Mouse (Mus musculus): ENCODE data around the gene Ring1.

The Ring1 gene

DNA sequence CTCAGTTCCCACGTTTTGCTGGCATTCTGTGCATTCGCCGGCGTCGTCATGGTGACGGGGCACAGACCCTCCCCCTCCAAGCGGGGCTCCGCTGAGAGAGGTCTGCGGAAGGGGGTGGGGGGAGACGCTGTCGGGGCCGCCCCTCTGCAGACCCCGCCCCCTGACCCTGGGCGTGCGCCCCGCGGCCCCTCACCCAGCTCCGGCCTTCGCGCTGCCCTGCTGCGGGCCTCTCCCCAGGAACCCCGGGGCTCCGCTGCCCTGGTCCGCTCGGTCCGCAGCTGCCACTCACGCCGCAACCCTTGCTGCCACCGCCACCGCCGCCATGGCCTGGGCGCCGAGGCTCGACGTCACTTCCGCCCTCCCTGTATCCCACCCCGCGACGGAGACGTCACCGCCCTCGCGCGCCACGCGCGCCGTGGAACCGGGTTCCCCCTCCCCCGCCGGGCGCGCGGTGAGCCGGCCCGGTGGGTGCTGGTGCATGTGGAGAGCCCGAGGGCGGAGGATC, at the start of gene Ring1:
Ring1 (minus strand) TSS at position 364 of the 505 bp plus-strand sequence.
- no peak for DNase-seq (ENCODE audit: low read depth)

DNA sequence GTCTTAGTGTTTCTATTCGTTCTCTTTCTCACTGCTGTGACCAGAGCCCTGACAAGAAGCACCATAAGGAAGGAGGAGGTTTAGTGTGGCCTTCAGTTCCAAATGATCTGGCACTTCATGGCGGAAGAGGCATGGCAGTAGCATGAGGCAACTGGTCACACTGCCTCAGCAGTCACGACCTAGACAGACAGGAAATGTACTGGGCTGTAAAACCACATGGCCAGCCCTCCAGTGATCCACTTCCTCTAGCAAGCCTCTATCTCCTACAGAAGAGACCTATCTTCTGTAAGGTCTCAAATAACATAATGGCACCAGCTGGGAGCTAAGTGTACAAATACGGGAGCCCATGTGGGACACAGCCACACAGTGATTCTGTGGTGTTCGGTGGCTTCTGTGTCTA, 47.6 kb upstream of the Ring1 start:
- DNase-seq (ENCODE audit: low read depth) = no peak

DNA sequence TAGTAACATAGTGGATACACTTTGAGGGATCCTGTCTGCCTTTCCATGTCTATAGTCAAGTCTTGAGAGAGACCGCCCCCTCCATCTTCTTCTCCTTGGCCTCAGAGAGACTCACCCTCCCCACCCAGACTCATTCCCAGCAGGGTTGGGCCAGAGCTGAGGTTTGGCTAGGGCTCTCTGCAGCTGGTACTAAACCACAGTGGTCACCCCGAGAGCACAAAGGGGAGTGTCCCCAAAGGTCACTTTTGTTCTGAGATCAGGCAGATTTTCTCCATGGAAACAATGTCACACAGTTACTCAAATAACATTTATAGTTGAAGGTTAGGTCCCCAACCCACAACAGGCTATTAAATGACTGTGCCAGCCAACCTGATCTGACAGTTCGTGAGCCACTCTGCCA, 44.4 kb upstream of the Ring1 start:
- no peak for DNase-seq (ENCODE audit: low read depth)

DNA sequence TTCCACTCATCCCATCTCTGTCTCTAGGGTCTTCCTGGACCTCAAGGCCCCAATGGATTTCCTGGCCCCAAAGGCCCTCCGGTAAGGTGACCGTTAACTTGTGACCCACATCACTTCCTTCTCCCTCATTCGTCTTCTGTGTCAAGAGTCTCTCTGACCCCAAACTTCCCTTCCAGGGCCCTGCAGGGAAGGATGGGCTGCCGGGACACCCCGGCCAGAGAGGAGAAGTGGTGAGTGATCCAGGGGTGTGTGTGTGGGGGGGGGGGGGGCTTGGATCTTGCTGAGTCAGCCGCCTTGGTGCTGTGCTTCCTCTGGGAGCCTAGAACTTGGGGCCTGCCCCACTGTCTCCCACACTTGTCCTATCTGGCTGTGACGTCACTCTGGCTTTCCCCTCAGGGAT, 32.7 kb upstream of the Ring1 start:
- no peak for DNase-seq (ENCODE audit: low read depth)

DNA sequence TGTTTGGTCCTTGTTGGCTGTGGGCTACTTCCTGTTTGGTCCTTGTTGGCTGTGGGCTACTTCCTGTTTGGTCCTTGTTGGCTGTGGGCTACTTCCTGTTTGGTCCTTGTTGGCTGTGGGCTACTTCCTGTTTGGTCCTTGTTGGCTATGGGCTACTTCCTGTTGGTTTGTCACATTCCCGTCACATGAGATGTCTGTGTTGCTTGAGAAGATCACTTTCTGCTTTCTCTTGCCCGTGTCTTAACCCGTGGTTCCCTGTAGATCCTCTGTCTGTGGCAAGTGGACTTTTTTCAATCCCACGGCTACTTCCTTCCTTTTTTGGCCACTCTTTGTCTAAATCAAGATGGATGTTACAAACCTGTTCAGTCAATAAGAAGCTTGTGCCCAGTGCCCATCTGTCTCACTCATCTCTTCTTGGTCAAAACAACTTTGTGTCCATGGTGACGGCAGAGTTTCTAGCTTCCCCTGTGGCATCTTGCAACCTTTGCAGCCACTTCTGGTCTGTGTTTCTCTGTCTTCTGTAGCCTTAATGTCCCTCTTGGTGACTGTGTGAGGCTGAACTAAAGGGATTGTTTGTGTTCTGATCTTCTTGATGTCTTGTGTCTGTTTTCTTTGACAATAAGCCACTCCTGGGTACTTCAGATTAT, 23.0 kb upstream of the Ring1 start:
- no peak for DNase-seq (ENCODE audit: low read depth)

DNA sequence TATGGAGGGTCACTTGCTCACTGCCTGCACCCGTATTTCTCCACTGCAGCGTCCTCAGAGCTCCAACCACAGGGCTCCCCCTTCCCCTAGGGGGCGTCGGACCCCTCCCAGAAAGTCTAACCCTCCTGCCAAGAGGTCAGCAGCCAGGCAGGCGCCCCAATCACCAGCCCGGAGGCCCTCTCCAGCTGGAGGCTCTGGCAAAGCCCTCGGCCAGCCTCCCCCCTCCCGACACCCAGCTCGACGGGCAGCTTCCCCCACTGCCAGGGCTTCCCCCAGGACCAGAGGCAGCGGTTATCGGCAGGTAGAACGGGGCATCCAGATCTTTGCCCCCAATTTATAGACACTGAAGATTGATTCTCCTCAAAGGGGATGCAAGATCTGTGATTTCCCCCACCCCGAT, 21.5 kb upstream of the Ring1 start:
- no peak for DNase-seq (ENCODE audit: low read depth)

DNA sequence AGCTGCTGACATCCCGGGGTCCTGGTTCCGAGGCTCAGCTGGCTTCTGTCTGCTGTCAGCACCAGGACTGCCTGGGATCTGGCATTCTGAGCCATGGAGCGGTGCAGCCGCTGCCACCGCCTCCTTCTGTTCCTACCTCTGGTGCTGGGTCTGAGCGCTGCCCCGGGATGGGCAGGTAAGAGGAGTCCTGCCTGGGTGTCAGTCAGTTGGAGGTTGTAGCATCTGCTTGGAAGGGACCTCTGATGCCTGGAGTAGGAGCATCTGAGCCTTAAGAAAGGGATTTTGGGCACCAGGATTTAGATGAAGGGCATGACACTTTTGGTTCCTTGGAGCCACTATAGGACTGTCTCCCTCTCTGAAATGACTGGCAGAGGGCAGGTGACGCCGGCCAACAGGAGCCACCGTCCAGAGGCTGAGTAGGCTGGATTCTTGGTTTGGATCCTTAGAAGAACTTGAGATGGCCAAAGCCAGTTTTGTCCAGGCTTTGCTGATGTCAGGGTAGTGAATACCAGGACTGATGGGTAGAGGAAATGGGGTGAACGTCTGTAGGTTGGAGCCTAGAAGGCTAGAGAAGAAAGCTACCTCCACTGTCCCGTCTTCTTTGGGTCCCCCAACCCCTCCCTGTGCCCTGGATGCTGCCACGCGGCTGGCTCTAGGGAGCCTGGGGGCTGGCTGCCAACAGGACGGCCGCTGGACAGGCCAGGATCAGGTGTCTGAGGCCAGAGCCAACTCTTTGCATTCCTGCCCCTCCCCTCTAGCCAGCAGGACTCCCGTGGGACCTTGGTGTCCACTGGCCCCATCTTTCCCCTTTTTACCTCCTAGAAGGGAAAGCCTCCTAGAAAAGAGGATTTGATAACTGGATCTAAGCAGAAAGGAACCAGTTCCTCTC, 15.3 kb upstream of the Ring1 start:
- no peak for DNase-seq (ENCODE audit: low read depth)

DNA sequence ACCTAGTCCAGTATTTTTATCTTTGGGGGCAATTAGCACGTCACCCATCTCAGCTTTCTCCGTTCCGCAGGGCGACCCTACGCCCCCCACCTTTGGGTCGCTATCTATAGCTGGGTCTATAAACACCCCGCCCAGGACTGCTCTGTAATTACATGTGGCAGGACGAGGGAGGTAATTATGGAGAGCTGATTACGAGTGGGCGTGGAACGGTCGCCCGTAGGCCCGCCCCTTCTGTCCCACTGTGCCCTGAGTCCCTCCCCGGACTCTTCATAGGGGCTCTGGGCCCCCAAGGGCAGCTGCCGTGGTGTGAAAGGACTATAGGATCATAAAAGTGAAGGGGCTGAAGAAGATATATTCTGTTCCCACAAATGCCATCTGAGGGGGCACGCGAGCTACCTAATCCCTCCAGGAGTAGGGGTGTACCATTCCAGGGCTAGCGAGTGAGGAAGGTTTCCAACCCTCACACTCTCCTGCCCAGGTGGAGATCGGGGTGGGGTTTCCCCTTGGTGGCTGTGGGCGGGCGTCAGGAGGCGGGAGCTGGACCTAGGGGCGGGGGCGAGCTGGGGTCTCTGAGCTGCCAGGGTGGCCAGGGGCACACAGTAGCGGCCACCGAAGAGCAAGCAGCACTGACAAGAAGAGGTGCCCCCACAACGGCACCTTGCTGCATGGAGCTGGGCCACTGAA, 14.5 kb upstream of the Ring1 start, which contains the start of gene Col11a2:
Col11a2 (plus strand) TSS at position 560 of the 684 bp plus-strand sequence.
- no peak for DNase-seq (ENCODE audit: low read depth)

DNA sequence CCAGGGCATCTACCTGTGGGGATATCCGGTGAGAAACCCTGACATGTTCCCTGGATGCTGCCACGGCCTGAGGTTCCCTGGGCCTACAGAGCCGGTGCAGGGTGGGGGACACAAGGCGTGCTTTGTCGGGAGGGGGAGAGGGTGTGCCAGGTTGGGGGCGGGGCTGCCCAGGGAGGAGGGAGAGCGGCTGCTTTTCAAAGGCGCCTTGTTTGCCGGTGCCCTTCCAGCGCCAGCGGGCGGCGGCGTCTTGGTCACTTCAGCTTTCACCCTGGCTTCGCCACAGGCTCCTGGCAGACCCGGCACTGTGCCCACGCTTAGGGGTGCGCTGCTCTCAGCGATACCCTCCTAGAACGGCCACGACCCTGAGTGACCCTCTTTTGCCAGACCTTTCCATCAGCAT, 14.0 kb upstream of the Ring1 start:
- no peak for DNase-seq (ENCODE audit: low read depth)

DNA sequence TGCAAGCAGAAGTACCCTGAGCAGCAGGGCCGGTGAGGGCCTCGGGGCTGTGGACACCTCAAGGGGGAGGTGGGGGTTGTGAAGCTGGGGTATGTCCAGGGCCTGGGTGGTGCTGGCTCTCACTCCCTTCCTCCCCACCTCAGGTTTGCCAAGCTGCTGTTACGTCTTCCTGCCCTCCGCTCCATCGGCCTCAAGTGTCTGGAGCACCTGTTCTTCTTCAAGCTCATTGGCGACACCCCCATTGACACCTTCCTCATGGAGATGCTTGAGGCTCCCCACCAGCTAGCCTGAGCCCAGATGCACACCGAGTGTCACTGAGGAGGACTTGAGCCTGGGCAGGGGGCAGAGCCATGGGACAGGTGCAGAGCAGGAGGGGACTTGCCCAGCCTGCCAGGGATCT, 12.8 kb upstream of the Ring1 start:
- no peak for DNase-seq (ENCODE audit: low read depth)

DNA sequence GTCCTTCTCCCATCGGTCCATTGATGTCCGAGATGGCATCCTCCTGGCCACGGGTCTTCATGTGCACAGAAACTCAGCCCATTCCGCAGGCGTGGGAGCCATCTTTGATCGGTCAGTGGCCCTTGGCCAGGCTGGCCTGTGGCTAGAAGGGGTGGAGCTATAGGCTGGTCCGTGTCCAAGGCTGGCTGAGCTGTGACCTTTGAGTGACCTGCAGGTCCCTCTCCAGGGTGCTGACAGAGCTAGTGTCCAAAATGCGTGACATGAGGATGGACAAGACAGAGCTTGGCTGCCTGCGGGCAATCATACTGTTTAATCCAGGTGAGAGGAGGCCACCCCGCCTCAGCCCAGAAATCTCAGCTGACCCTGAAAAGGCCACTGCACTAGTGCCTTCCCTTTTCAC, 12.2 kb upstream of the Ring1 start:
- no peak for DNase-seq (ENCODE audit: low read depth)

DNA sequence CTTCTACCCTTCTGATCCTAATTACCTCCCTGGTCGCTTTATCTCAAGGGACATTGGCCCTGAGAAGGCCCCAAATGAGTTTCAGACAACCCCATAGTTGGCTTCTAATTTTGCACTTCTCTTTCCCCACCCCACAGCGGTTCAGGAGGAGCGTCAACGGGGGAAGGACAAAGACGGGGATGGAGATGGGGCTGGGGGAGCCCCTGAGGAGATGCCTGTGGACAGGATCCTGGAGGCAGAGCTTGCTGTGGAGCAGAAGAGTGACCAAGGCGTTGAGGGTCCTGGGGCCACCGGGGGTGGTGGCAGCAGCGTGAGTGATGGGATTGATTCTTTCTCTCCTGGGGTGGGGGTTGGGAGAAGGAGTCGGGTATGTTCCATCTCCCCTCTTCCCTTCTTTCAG, 11.0 kb upstream of the Ring1 start:
- no peak for DNase-seq (ENCODE audit: low read depth)

DNA sequence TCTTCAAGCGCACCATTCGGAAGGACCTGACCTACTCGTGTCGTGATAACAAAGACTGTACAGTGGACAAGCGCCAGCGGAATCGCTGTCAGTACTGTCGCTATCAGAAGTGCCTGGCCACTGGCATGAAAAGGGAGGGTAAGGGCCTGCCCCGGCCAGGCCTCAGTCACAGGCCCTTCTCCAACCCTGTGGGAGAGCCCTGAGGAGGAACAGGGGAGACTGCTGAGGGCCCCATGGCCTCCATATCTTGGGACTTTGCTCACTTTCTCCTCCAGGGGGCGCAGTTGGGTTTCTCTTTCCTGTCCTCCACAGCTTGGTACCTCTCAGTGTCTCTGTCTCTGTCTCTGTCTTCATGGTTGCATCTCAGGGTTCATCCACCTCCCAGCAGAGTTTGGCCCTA, 9.6 kb upstream of the Ring1 start:
- peak; percentile 81 for DNase-seq (ENCODE audit: low read depth)

DNA sequence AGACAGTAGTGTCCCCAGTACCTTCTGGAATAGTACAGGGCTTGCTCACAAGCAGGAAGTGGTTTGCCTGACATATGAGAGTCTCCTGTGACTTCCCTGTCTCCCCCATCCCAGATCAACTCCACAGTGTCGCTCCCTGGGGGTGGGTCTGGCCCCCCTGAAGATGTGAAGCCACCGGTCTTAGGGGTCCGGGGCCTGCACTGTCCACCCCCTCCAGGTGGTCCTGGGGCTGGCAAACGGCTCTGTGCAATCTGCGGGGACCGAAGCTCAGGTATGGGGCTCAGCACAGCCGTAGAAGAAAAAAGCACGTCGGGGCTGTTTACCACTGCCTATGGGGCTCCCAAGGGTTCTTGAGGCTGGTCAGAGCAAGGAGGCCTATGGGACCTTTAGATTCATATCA, 9.0 kb upstream of the Ring1 start:
- DNase-seq (ENCODE audit: low read depth) = no peak

DNA sequence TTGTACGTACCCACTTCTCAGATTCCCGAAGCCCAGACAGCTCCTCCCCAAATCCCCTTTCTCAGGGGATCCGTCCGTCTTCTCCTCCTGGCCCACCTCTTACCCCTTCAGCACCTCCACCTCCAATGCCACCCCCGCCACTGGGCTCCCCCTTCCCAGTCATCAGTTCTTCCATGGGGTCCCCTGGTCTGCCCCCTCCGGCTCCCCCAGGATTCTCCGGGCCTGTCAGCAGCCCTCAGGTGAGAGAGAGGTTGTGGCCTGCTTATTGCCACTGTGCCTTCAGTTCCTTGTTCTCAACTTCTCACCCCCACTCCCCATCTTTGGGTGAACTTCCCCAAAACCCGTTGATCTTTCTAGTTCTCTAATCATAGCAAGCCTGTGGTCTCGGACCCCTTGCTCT, 8.3 kb upstream of the Ring1 start:
- no peak for DNase-seq (ENCODE audit: low read depth)

DNA sequence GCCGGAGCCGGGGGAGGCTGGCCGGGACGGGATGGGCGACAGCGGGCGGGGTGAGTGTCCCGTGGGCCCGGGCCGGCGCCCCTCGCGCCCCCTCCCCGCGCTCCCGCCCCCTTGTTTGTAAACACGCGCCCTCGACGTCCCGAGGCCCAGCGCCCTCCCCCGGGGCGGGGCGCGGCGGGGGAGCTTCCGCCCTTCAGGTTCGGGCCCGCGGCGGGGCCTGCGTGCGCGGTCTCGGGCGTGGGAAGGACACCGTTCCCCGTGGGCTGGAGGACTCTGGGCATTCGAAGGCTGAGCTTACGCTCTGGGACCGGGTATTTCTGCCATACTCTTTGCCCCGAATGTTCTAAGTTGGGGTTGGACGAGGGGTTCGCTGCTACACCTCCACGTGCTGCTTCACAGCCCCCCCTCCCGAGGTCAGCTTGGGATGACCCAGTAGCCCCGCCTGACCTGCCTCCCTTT, 7.7 kb upstream of the Ring1 start:
- DNase-seq (ENCODE audit: low read depth) = no peak

DNA sequence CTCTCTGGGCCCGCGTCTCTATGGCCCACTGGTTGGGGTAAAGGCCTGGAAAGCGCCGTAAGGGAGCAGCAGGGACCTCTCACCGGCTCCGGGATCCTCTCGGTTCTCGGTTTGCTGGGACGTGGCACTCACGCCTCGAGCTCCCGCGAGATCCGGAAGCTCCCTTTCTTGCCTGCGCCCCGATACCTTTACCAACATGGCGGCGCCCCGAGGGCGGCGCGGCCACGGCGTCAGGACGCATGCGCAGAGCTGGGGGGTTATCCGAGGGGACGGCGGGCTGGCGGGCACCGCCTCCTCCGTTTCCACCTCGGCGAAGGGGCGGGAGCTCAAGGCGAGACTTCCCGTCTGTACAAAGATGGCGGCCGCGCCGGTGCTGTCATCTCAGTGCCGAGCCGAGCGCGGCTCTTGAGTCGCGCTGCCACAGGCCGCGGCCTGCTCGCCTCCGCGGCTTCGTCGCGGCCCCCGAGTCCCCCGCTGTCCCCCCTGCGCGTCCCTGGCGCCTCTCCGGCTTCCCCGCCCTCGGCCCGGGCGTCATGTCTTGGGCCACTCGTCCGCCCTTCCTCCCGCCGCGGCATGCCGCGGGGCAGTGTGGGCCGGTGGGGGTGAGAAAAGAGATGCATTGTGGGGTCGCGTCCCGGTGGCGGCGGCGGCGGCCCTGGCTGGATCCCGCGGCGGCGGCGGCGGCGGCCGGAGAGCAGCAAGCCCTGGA, 7.1 kb upstream of the Ring1 start, which contains the start of the genes Slc39a7 and Rxrb:
Slc39a7 (minus strand) TSS at position 218 of the 709 bp plus-strand sequence.
Rxrb (plus strand) TSS at position 348 of the 709 bp plus-strand sequence.
- peak; percentile 97 for DNase-seq (ENCODE audit: low read depth)

DNA sequence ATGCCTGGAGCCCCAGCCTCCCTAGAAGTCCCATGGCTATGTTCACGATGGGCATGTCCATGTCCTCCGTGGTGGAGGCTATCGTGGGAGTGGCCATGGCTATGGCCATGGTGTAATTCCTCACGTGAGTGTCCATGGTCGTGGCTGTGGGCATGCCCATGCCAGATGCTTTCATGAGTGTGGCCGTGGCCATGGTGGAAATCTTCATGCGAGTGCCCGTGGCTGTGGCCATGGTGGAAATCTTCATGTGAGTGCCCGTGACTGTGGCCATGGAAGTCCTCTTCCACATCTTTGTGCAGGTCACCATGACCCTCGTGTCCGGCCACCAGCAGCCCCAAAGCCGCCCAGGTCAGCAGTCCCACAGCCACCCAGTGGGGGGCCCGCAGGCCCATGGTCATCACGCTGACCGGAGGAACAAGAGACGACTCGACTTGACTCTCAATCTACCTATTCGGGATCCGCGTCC, 6.4 kb upstream of the Ring1 start:
- DNase-seq (ENCODE audit: low read depth) = no peak

DNA sequence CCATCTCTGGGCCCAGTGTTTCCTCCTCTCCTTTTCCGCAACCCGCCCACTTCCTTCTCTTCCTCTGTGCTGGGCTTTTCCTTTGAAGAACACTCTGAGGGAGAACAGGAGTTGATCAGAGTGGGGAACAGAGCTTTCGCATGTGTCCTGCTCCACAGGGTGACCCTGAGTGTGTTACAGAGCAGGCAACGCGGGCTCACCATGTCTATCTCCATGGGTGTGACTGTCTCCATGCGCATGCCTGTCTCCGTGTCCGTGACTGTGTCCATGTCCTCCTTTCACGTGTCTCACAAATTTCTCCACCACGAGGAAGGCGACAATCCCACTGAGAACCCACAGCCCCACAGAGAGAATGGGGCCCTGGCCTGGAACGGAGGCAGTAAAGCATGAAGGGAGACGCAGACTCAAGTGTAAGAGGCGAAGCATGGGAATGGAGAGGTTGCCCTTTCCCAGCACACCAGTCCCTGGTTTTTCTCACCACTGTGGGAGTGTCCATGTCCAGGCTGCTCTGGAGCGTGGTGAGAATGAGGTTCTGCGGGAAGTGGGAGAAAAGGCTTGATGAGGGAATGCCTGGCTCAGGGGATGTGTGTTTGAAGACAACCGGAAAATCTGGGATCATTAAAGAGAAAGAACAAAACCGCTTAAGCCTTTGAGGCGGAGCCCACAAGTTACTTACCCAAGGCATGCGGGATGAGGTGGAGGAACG, 5.6 kb upstream of the Ring1 start:
- DNase-seq (ENCODE audit: low read depth) = no peak

DNA sequence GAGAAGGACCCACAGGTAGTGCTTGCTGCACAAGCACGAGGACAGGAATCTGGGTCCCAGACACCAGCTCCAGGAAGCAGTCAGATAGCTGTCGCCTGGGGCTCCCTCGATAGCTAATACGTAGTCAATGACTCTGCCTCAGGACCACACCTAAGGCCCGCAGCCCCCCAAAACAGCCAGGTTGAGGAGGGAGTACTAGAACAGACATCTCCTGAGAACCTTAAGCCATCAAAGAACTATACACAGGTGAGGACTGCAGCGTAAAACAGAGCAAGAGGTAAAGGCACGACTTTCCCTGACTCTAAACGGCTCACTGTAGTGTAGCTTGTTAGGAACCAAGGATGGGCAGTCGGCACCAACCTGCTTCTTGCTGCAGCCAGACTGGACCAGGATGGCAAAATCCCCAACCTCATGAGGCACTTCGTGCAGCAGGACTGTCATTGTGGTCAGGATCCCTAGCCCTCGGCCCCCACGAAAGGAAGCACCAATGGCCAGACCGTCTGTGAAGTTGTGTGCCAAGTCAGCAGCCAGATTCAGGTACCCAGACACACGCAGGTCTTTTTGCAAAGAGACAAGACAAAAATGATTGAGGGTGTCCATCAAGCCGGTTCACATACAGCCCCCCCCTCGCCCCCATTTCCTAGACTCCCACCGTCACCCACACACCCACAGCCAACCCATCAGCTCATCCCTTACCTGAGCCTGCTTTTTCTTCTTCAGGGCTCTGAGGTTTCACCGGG, 4.8 kb upstream of the Ring1 start:
- no peak for DNase-seq (ENCODE audit: low read depth)

Data from c-Kit-positive CD71-positive TER-119-negative erythroid progenitor cells, embryonic 14.5 days (primary cell).